Mouse (Mus musculus): Measurements from ENCODE around the gene Map2k7. TPM values are rescaled to one million over a fixed set of nuclear protein-coding genes. Genes with fewer than 3 reads are reported as not detected.

Map2k7 gene
- polyA plus RNA-seq (2012; rRNA removed) = 27.6 and 28.2 TPM in 2 replicates

- no peak for DNase-seq (ENCODE audit: low read depth)
Measured at GRCm38 (mm10) chr8:4238434-4239192, at the start of gene Map2k7, which contains the start of gene Gm49320. Gene Map2k7 (plus strand): TSS chr8:4238740. Gene Gm49320 (plus strand): TSS chr8:4238865.

- DNase-seq (ENCODE audit: low read depth) = no peak
Measured at GRCm38 (mm10) chr8:4189031-4189722, 49.4 kb upstream of the Map2k7 start.

GRCm38 (mm10) chr8:4192305-4192704 lies 46.2 kb upstream of the Map2k7 start:
- DNase-seq (ENCODE audit: low read depth) = no peak

GRCm38 (mm10) chr8:4192807-4193587 lies 45.5 kb upstream of the Map2k7 start:
- DNase-seq (ENCODE audit: low read depth) = no peak

GRCm38 (mm10) chr8:4193588-4193894 lies 45.0 kb upstream of the Map2k7 start:
- DNase-seq (ENCODE audit: low read depth) = no peak

GRCm38 (mm10) chr8:4201321-4201720 lies 37.2 kb upstream of the Map2k7 start:
- DNase-seq (ENCODE audit: low read depth) = no peak

- DNase-seq (ENCODE audit: low read depth) = no peak
Measured at GRCm38 (mm10) chr8:4205246-4206123, 33.1 kb upstream of the Map2k7 start.

GRCm38 (mm10) chr8:4206182-4207015 lies 32.1 kb upstream of the Map2k7 start:
- DNase-seq (ENCODE audit: low read depth) = no peak

- no peak for DNase-seq (ENCODE audit: low read depth)
Measured at GRCm38 (mm10) chr8:4207016-4207350, 31.6 kb upstream of the Map2k7 start.

GRCm38 (mm10) chr8:4211097-4211496 lies 27.4 kb upstream of the Map2k7 start:
- DNase-seq (ENCODE audit: low read depth) = no peak

- no peak for DNase-seq (ENCODE audit: low read depth)
Measured at GRCm38 (mm10) chr8:4212809-4213209, 25.7 kb upstream of the Map2k7 start.

GRCm38 (mm10) chr8:4213210-4214005 lies 25.1 kb upstream of the Map2k7 start:
- DNase-seq (ENCODE audit: low read depth) = no peak

GRCm38 (mm10) chr8:4214006-4214980 lies 24.2 kb upstream of the Map2k7 start:
- DNase-seq (ENCODE audit: low read depth) = no peak

- no peak for DNase-seq (ENCODE audit: low read depth)
Measured at GRCm38 (mm10) chr8:4216296-4216695, 22.2 kb upstream of the Map2k7 start.

- DNase-seq (ENCODE audit: low read depth) = no peak
Measured at GRCm38 (mm10) chr8:4216791-4217621, 21.5 kb upstream of the Map2k7 start, which contains the start of gene Prr36. Gene Prr36 (minus strand): TSS chr8:4217459.

- DNase-seq (ENCODE audit: low read depth) = no peak
Measured at GRCm38 (mm10) chr8:4219617-4220016, 18.9 kb upstream of the Map2k7 start.

GRCm38 (mm10) chr8:4222059-4222458 lies 16.5 kb upstream of the Map2k7 start:
- no peak for DNase-seq (ENCODE audit: low read depth)

- DNase-seq (ENCODE audit: low read depth) = no peak
Measured at GRCm38 (mm10) chr8:4226323-4226722, 12.2 kb upstream of the Map2k7 start.
